Mouse (Mus musculus) hindbrain, embryonic 12.5 days (tissue): ENCODE measurements around the gene Zfp46. TPM values are rescaled to one million over a fixed set of nuclear protein-coding genes. Genes with fewer than 3 reads are reported as not detected.

Experiments
- ATAC-seq: fragments of 200-750 bp; cut with Nextera tagmentation; 2 replicates; pipeline ENCODE4 v1.8.0; 2017; ENCODE audit warnings: moderate TSS enrichment; ENCODE audit not compliant: low FRiP score
- H3K27ac ChIP-seq: fragments of 300-500 bp; sonication (generic); 2 replicates; pipeline ENCODE4 v1.5.1; 2016; ENCODE audit warnings: mild to moderate bottlenecking
- H3K27me3 ChIP-seq: fragments of 300-500 bp; sonication (generic); 2 replicates; pipeline ENCODE4 v1.6.1; 2016; ENCODE audit warnings: mild to moderate bottlenecking
- H3K36me3 ChIP-seq: fragments of 300-500 bp; sonication (generic); 2 replicates; pipeline ENCODE4 v1.6.1; 2016; ENCODE audit warnings: mild to moderate bottlenecking
- H3K4me1 ChIP-seq: fragments of 300-500 bp; sonication (generic); 2 replicates; pipeline ENCODE4 v1.6.1; 2016
- H3K4me2 ChIP-seq: fragments of 300-500 bp; sonication (generic); replicated peaks from 2 replicates; pipeline ENCODE4 v1.6.1; 2016; ENCODE audit warnings: mild to moderate bottlenecking
- H3K4me3 ChIP-seq: fragments of 300-500 bp; sonication (generic); 2 replicates; pipeline ENCODE4 v1.5.1; 2016; ENCODE audit warnings: mild to moderate bottlenecking
- H3K9ac ChIP-seq: fragments of 300-500 bp; sonication (generic); 2 replicates; pipeline ENCODE4 v1.6.1; 2016; ENCODE audit warnings: mild to moderate bottlenecking, moderate library complexity
- H3K9me3 ChIP-seq: fragments of 300-500 bp; sonication (generic); replicated peaks from 2 replicates; pipeline ENCODE4 v1.6.1; 2016; ENCODE audit warnings: mild to moderate bottlenecking
- WGBS: fragments of 180-500 bp; shearing (Covaris S2); methylation state at CpG from one replicate; pipeline ENCODE4 v1.1.7; 2016; 5-methylcytosine and 5-hydroxymethylcytosine counted together
- polyA plus RNA-seq: library from polyadenylated mRNA; unstranded; fragments of >200 nt; fragmentation: Nextera tagmentation; extraction: Ambion mirVana; gene quantifications from 2 replicates; pipeline ENCODE4 v1.2.1, GENCODE M21; 2016

Zfp46 gene
- polyA plus RNA-seq, 1 experiment from 2014 or later = 42.4 TPM

DNA sequence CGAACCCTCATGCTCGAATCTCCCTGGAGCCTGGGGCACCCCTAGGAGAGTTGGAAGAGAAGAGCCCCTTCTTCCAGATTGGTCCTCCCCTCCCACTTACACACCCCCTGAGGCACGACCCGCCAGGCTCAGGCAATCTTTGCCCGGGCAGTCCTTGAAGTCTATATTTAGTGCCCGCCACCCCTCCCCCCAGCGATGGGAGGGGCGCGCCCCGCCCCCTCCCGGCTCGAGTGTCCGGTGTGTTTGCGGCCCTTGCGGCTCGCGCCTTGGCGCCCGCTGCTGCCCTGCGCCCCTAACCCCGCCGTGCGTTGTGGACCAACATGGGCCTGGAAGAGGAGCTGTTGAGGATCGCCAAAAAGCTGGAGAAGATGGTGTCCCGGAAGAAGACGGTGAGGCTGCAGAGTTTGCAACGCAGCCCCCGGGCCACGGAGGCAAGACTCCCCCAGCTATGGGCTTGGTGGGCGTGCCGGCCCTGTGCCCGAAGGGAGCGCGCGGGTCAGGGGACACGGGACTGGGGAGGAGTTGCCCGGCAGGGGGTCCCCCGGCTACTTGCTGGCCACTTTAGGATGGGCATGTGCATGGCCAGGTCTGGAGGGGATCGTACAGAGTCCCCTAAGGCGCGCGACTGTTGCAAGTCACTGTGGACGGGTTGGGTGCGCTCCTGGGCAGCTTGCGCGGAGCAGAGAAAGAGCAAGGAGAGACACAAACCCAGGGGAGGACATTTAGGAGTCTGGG is 36.6 kb upstream of the Zfp46 start, which contains the start of gene Tcea3:
TSS of gene Tcea3 (plus strand) at position 1 of the 735 bp plus-strand sequence.
- WGBS = 1% methylated on average over 46 of the region's 46 CpGs
- Histone ChIP-seq H3K27ac (no peak within 1 kb of the TSS), H3K4me2 (peak within 1 kb of the TSS; percentile 72), H3K9me3 (no peaks in the 10 kb centered on the region), H3K9ac (peak within 1 kb of the TSS; percentile 49), H3K4me3 (peak within 1 kb of the TSS; percentile 39), H3K36me3 (0 out of 2 replicates have a peak, but pooled peaks cover 6% of the 10 kb centered on the region), H3K4me1 (peaks cover 39% of the 10 kb centered on the region), H3K27me3 (peaks cover 76% of the 10 kb centered on the region)
- ATAC-seq = no peak

DNA sequence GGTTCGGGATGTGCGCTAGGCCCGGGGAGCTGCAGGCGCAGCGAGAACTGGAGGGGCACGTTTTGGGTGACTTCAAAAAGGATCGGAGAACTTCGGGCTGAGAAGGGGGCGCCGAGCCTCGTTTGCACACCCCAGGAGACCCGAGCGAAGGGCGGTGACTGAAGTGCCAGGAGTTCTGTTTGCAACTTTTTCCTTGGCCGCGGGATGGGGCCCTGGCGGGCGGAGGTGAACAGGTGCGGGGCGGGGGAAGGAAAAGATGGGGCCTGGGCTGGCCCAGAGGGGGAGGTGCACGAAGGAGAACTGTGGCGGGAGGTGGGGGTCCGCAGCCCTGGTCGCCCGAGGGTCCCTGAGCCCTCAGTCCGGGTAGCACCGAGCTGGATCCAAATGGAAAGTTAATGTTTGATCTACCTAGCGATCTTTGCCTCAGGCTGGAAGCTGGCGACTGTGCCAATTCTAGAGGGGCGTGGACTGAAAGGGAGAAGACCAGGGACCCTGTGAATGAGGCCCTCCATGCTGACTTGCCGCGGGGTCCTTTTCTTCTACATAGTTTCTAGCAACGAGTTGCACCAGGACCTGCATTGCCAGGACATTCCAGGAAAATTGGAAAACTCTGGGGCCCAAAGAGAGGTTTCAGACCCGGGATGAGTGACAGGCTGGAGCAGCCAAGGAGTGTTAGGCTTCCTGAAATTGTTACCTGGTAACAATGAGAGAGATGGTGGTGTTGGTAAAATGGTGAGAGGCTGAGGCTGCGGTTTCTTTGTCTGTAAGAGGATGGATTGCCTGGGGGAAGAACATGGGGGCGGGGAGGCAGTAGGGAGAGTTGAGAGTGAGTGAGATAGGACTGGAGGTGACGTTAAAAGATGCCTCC is 35.8 kb upstream of the Zfp46 start:
- Histone ChIP-seq H3K9ac (peak overlapping the region; percentile 49; the same call in 1 of the 2 replicates), H3K9me3 (no peaks in the 10 kb centered on the region), H3K36me3 (0 out of 2 replicates have a peak, but pooled peaks cover 1% of the 10 kb centered on the region), H3K27me3 (peaks cover 76% of the 10 kb centered on the region), H3K27ac (no peak overlapping the region), H3K4me3 (peak overlapping the region; percentile 39), H3K4me1 (peaks cover 39% of the 10 kb centered on the region), H3K4me2 (peak overlapping the region; percentile 72)
- ATAC-seq = no peak
- WGBS = under 1% methylated on average over 36 of the region's 37 CpGs

DNA sequence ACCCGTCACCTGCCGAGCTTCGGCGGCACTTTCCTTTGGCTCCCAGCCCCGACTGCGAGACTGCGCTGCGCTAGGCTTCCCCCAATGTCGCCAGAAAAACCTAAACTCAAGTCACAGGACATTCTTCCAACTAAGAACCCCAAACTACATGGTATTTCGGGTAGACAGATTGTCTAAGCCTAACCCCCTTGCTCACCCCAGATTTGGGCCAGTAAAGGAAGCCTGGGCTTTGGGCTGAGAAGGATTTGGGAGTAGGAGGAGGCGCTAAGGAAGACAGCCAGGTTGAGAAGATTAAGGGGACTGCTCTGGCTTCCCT is 35.2 kb upstream of the Zfp46 start:
- no peak overlapping the region for H3K27ac ChIP-seq
- no peak for ATAC-seq
- H3K27me3 ChIP-seq = peaks cover 72% of the 10 kb centered on the region
- peak overlapping the region; percentile 39; the same call in 1 of the 2 replicates for H3K4me3 ChIP-seq
- H3K9ac ChIP-seq = no peak overlapping the region
- no peaks in the 10 kb centered on the region for H3K36me3 ChIP-seq
- H3K4me1 ChIP-seq = peaks cover 39% of the 10 kb centered on the region
- H3K9me3 ChIP-seq = no peaks in the 10 kb centered on the region
- 3% methylated on average over 11 of the region's 11 CpGs for WGBS
- H3K4me2 ChIP-seq = peak overlapping the region; percentile 72; the same call in 1 of the 2 replicates

DNA sequence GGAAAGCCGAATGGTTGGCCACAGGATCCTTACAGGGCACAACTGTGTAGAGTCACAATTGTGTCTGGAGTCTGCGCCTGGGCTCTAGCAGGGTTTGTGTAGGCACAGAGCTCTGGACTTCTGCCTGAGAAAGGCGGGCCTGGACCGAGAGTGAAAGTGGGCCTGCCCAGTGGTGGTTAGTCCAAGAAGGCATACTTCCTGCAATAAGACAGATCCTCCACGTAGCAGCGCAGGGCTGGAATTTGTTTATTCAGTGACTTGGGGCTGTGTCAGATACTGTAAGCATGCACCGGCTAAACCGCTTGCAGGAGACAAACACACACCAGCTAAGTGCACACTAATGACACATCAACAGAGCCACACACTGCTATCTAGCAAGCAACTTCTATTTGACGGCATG is 34.7 kb upstream of the Zfp46 start:
- peaks cover 67% of the 10 kb centered on the region for H3K27me3 ChIP-seq
- no peaks in the 10 kb centered on the region for H3K9me3 ChIP-seq
- no peak for ATAC-seq
- H3K36me3 ChIP-seq = no peaks in the 10 kb centered on the region
- 34% methylated on average over 9 of the region's 9 CpGs for WGBS
- no peak overlapping the region for H3K4me3 ChIP-seq
- no peak overlapping the region for H3K27ac ChIP-seq
- H3K4me1 ChIP-seq = peaks cover 39% of the 10 kb centered on the region
- H3K4me2 ChIP-seq = 0 out of 2 replicates have a peak overlapping the region, but pooled peaks have one; percentile 72
- no peak overlapping the region for H3K9ac ChIP-seq

DNA sequence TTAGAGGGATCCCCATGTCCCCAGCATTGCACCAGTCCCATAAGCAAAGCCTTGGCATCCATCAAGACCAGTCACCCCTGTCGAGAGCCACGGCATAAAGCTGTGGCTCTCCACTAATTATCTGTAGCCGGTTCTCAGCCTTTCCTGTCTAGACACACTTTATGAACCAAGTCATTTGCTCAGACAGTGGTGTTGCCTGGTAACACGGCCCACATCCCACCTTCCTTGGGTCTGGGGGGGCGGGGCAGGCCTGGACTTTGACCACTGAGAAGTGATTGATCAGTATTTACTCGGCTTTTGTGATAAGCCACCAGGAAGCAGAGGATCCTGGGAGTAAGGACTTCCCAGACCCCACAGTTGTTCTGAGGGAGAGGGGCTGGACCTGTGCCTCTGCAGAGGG is 28.6 kb upstream of the Zfp46 start:
- H3K4me2 ChIP-seq = no peak overlapping the region
- no peaks in the 10 kb centered on the region for H3K36me3 ChIP-seq
- H3K27ac ChIP-seq = no peak overlapping the region
- H3K4me1 ChIP-seq = peaks cover 5% of the 10 kb centered on the region; the same call in 1 of the 2 replicates
- no peak overlapping the region for H3K9ac ChIP-seq
- ATAC-seq = no peak
- H3K9me3 ChIP-seq = no peaks in the 10 kb centered on the region
- no peak overlapping the region for H3K4me3 ChIP-seq
- WGBS = 50% methylated on average over 6 of the region's 6 CpGs
- peaks cover 8% of the 10 kb centered on the region for H3K27me3 ChIP-seq

DNA sequence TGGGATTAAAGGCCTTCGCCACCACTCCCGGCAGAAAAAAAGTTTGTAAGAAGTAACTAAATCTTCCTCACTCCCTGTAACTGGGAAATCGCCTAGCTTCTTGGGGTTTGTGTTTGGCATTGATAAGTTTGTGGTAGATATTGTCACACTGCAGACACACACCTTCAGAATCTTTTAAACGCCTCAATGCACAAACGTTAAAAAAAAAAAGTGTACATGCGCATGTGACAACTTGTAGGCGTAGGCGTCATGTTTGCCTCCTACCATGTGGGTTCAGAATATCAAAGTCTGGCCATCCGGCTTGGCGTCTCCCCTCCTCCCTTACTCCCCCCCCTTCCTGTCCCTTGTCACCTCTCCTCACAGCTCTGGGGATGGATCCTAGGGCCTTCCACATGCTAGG is 27.8 kb upstream of the Zfp46 start:
- H3K4me2 ChIP-seq = no peak overlapping the region
- H3K9me3 ChIP-seq = no peaks in the 10 kb centered on the region
- WGBS = 83% methylated on average over 10 of the region's 10 CpGs
- no peaks in the 10 kb centered on the region for H3K36me3 ChIP-seq
- no peak overlapping the region for H3K27ac ChIP-seq
- H3K4me1 ChIP-seq = peaks cover 5% of the 10 kb centered on the region; the same call in 1 of the 2 replicates
- 0 out of 2 replicates have a peak, but pooled peaks cover 4% of the 10 kb centered on the region for H3K27me3 ChIP-seq
- H3K9ac ChIP-seq = no peak overlapping the region
- no peak overlapping the region for H3K4me3 ChIP-seq
- ATAC-seq = no peak

DNA sequence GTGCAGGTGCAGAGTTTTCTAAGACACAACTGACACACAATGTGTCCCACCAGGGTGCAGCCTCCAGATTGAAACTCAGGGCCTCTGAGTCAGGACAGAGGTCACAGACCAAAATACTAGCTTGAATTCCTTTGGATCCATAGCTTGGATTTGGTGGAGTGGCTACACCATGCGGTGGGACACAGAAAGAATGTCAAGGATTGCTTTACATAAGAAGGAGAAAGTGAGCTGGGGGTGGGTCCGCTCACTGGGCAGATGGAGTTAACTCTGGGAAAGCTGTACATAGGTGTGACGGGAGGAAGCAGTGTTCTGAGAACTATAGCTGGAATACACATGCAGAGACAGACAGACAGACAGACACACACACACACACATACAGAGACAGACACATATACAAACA is 24.6 kb upstream of the Zfp46 start:
- Histone ChIP-seq H3K9ac (no peak overlapping the region), H3K36me3 (no peaks in the 10 kb centered on the region), H3K27ac (no peak overlapping the region), H3K9me3 (no peaks in the 10 kb centered on the region), H3K27me3 (no peaks in the 10 kb centered on the region), H3K4me2 (no peak overlapping the region), H3K4me1 (peaks cover 5% of the 10 kb centered on the region; the same call in 1 of the 2 replicates), H3K4me3 (no peak overlapping the region)
- no peak for ATAC-seq
- 54% methylated on average over 3 of the region's 3 CpGs for WGBS

DNA sequence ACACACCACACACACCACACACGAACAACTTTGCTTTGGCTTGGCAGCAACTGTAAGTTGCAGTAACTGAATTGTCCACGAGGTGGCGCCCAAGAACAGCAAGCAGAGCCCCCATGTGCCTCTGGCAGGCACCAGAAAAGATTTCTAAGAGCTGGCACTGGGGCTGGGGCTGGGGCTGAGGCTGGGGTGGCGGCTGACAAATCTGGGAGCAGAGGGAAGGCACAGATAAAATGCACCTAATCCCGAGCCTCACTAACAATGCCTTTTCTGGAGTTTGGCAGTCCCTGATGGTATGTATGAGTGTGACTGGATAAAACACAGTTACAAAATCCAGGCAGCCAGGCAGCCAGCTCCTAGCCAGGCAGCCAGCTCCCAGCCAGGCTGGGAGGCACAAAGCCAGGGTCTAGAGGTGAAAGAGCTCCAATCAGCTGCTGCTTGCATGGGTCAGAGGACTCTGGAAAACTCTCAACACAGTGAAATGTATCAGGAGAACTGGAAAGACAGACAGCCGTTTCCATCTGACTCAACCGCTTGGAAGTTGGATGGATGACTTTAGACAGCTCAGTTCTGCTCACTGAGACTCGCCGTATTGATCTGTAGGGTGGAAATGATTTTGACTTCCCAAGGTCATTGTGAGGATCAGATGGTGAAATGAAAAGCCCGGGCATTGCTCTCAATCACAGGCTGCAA is 23.8 kb upstream of the Zfp46 start:
- Histone ChIP-seq H3K9ac (no peak overlapping the region), H3K4me3 (no peak overlapping the region), H3K27ac (no peak overlapping the region), H3K9me3 (no peaks in the 10 kb centered on the region), H3K36me3 (no peaks in the 10 kb centered on the region), H3K4me1 (peaks cover 5% of the 10 kb centered on the region; the same call in 1 of the 2 replicates), H3K4me2 (no peak overlapping the region), H3K27me3 (no peaks in the 10 kb centered on the region)
- ATAC-seq = no peak
- 42% methylated on average over 10 of the region's 10 CpGs for WGBS

DNA sequence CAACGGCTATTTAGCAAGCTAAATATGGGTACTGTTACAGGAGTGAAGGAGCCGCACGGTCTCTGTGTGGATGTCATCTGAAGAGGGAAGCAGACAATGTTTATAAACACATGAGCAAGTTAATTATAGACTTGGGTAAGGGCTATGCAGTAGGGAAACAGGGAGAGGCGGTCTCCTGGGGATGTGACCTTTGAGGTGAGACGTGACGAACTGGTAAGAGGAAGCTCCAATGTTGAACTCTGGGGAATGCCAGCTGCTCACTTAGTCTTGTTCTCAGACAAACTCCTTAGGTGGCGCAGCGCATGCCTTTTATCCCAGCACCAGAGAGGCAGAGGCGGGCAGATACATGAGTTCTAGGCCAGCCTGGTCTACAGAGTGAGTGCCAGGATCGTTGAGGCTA is 22.6 kb upstream of the Zfp46 start:
- H3K27ac ChIP-seq = no peak overlapping the region
- H3K4me2 ChIP-seq = no peak overlapping the region
- no peak overlapping the region for H3K4me3 ChIP-seq
- WGBS = 78% methylated on average over 10 of the region's 10 CpGs
- peaks cover 5% of the 10 kb centered on the region; the same call in 1 of the 2 replicates for H3K4me1 ChIP-seq
- no peaks in the 10 kb centered on the region for H3K36me3 ChIP-seq
- no peaks in the 10 kb centered on the region for H3K9me3 ChIP-seq
- no peaks in the 10 kb centered on the region for H3K27me3 ChIP-seq
- ATAC-seq = no peak
- H3K9ac ChIP-seq = no peak overlapping the region

DNA sequence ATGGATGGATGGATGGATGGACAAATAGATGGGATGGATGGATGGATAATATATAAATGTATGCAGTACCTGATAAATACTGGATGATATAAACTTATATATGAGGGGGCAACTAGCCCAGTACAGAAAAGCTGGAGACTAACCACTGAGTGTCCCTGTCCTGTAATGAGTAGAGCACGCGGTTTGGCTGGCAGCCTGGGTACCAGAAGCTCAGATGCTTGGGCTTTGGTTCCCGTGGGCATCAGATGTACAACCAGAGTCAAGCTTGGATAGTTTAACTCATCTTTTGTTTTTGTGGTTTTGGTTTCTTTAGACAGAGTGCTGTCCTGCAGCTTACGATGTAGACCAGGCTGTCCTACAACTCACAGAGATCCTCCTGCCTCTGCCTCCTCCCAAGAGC is 20.9 kb upstream of the Zfp46 start:
- H3K4me2 ChIP-seq = no peak overlapping the region
- H3K9ac ChIP-seq = no peak overlapping the region
- H3K36me3 ChIP-seq = no peaks in the 10 kb centered on the region
- WGBS = 96% methylated on average over 4 of the region's 4 CpGs
- peaks cover 5% of the 10 kb centered on the region; the same call in 1 of the 2 replicates for H3K4me1 ChIP-seq
- H3K27ac ChIP-seq = no peak overlapping the region
- no peaks in the 10 kb centered on the region for H3K9me3 ChIP-seq
- ATAC-seq = no peak
- no peak overlapping the region for H3K4me3 ChIP-seq
- H3K27me3 ChIP-seq = no peaks in the 10 kb centered on the region

DNA sequence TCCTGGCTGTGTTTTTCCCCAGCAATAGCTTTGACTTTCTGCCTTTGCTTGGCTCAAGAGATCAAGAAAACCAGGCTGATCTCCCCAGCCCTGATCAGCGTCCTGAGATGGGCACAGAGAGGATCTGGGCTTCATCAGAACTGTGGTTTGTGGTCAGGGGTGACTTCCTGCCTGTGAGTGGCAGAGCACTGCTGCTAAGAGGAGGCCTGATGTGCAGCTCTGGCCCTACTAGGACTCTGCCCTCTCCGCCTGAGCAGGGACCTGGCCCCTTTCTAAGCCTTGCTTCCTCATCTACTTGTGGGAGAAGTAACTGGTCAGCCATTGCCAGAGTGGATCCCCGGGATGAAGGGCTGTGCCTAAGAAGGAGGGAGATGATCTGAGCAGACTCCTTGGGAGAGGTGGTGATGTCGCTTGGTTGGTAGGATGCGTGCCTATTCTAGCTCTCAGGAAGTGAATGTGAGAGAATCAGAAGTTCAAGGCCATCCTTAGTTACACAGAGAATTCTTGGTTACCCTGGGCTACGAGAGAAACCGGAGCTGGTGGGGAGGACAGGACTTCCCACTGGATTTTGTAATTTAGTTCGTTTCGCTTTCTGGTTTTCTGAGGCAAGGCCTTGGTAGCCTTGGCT is 17.7 kb upstream of the Zfp46 start:
- no peak for ATAC-seq
- Histone ChIP-seq H3K27ac (no peak overlapping the region), H3K9ac (no peak overlapping the region), H3K4me1 (no peaks in the 10 kb centered on the region), H3K4me3 (no peak overlapping the region), H3K36me3 (no peaks in the 10 kb centered on the region), H3K27me3 (no peaks in the 10 kb centered on the region), H3K4me2 (no peak overlapping the region), H3K9me3 (no peaks in the 10 kb centered on the region)
- 85% methylated on average over 9 of the region's 9 CpGs for WGBS
